Mouse (Mus musculus): Measurements from ENCODE around the gene Rbfox3.

Gene Rbfox3

GRCm38 (mm10) chr11:118760296-118760988, 151.0 kb downstream of the Rbfox3 start:
- no peak for DNase-seq (ENCODE audit: low spot score in 2 of 2)

GRCm38 (mm10) chr11:118759228-118759627, 152.2 kb downstream of the Rbfox3 start:
- DNase-seq (ENCODE audit: low spot score in 2 of 2), result no peak

- DNase-seq (ENCODE audit: low spot score in 2 of 2), result no peak
These were observed 153.0 kb downstream of the Rbfox3 start for GRCm38 (mm10) chr11:118758277-118758990.

GRCm38 (mm10) chr11:118757488-118757887, 153.9 kb downstream of the Rbfox3 start:
- no peak for DNase-seq (ENCODE audit: low spot score in 2 of 2)

DNA sequence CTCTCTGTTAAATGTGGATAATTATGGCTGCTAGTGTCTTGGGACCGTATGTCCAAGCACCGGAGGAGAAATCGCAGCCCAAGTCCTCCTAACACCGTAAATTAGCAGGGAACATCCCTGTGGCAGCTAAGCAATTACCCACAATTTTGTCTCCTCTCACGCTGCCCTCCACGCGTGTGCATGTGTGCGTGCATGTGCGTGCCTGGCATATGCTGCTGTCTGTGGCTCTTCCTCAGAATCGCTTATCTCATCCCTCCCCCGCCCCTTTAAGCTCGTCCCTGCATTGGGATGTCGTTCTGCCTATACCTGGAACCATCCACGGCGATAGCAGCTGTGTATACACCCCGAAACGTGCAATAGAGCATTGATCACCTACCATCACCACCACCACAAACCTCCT, 156.4 kb downstream of the Rbfox3 start:
- no peak for DNase-seq (ENCODE audit: low spot score in 2 of 2)

DNA sequence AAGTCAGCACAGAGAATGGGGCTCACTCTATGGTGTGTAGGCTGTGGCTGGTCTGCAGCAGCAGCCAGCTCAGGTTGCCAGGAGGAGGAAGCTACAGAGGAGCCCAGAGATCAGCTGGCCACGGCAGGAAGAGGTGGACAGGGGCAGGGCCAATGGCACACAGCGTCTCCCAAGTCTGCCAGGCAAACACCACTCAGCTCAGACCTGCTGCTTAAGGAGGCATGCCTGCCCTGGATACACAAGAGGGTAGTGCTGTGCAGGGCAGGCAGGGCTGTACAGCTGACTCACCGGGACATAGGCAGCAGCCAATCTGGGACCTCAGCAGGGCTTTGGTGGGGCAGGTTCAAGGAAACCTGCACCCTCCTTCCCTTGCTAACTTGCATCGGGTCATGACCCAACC, 156.9 kb downstream of the Rbfox3 start:
- DNase-seq (ENCODE audit: low spot score in 2 of 2), result no peak

- DNase-seq (ENCODE audit: low spot score in 2 of 2), result no peak
These were observed 159.3 kb downstream of the Rbfox3 start for GRCm38 (mm10) chr11:118751879-118752616.

GRCm38 (mm10) chr11:118750745-118751330, 160.6 kb downstream of the Rbfox3 start:
- no peak for DNase-seq (ENCODE audit: low spot score in 2 of 2)

GRCm38 (mm10) chr11:118749541-118749940, 161.9 kb downstream of the Rbfox3 start:
- no peak for DNase-seq (ENCODE audit: low spot score in 2 of 2)

DNA sequence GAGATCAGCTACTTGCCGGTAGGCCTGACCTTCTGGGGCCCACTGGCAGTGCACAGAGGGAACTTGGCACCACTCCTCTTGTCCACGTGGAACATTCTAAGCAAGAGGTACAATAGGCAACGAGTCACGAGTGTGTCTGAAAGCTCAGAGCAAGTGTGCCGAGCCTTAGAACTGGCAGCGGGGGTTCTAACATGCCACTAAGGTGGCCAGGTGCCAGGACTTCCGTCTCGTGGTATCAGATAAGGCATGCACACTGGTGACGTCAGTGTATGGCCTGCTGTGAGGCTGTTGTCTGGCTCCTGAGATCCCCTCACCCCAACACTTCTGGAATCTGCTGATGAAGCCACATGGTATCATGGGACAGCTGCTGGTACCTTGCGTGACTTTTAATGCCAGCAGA, 162.8 kb downstream of the Rbfox3 start:
- no peak for DNase-seq (ENCODE audit: low spot score in 2 of 2)

GRCm38 (mm10) chr11:118745279-118745678, 166.1 kb downstream of the Rbfox3 start:
- no peak for DNase-seq (ENCODE audit: low spot score in 2 of 2)

GRCm38 (mm10) chr11:118744782-118745181, 166.6 kb downstream of the Rbfox3 start:
- DNase-seq (ENCODE audit: low spot score in 2 of 2), result no peak

DNA sequence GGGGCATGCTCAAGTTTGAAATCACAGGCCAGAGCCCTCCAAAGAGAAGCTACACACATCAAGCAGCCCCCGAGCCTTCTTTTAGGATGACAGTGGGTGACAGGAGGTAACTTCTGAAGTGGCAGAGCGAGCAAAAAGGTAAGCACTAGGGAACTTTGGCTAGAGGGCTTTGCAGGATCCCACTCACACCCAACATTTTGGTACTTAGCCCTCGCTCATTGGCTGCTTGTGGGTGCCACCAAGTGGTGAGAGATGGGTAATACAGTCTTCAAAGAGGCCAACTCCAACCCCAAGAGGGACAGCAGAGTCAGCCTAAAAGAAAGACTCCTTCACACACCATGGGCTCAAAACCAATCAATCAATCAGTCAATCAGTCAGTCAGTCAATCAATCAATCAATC, 168.6 kb downstream of the Rbfox3 start:
- DNase-seq (ENCODE audit: low spot score in 2 of 2), result peak in 1 of 2 experiments; percentile 30

- DNase-seq (ENCODE audit: low spot score in 2 of 2), result no peak
These were observed 170.1 kb downstream of the Rbfox3 start for GRCm38 (mm10) chr11:118741262-118741661.

DNA sequence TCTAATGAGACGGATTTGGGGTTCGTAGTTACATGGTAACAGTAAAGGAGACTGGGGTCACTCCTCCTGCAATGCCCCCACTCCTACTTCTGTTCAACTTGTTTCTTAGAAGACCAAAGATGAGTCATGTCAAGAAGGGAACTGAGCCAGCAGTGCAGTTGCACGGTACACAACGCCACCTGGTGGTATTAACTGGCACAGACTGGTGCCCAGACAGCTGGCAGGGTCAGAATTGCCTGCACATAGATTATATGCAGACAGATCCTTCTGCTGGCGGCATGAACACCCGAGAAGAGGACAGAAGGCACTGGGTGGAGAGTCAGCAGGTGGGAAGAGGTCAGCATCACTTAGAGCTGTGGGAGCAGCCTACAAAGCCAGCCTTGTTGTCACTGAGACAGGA, 171.4 kb downstream of the Rbfox3 start:
- peak; percentile 10 to 54 for DNase-seq (ENCODE audit: low spot score in 2 of 2)

- DNase-seq (ENCODE audit: low spot score in 2 of 2), result peak; percentile 35 to 65
These were observed 172.3 kb downstream of the Rbfox3 start for GRCm38 (mm10) chr11:118738855-118739832.

DNA sequence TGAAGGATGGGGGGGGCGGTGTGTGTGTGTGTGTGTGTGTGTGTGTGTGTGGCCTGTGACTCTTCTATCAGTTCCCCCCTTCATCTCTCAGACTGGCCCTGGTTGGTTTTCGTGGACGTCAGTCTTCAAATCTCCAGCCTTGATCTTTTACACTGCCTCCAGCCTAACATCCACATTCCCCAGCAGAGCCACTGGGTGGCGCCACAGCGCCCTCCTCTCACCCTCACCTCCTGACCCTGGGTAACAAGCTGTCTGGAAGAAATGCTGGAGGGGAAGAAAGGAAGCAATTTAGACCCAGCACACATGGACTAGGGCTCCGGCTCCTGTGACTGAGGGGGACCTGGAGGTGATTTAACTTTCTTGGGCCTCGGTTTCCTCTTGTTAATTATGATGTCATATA, 173.1 kb downstream of the Rbfox3 start:
- DNase-seq (ENCODE audit: low spot score in 2 of 2), result no peak

DNA sequence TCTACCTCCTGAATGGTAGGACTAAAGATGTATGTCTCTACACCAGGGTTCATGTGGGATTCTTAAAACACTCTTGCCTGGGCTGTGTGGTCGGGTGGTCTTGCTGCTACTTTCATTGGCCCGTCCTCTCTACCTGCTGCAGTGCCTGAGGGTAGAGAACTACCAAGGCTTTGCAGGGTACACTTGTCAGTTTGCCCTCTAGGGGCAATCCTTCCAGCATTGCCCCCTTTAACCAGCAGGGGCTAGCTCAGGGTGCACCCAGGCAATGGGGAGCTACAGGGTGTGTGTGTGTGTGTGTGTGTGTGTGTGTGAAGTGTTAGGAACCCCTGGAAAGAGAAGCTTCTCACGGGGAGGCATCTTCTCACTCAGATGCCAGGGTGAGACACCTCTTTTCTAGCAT, 173.6 kb downstream of the Rbfox3 start:
- no peak for DNase-seq (ENCODE audit: low spot score in 2 of 2)

GRCm38 (mm10) chr11:118736993-118737392, 174.4 kb downstream of the Rbfox3 start:
- no peak for DNase-seq (ENCODE audit: low spot score in 2 of 2)

DNA sequence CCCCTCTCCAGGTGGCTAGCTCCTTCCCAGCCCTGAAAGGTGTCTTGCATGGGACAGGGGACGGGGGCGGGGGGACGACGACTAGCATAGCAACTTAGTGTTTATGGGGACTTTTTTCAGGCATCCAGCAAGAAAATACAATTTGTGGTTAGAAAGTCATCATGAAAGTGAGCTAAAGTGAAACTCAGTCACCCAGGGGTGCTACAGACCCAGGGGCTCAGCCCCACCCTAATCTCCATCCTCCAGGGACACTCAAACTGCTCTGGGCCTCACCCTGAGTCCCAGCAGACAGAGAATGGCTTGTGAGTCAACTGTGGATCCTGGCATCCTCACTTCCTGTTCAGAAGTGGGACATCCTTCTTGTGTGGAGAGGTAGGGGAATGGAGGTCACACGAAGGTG, 179.7 kb downstream of the Rbfox3 start:
- no peak for DNase-seq (ENCODE audit: low spot score in 2 of 2)

DNA sequence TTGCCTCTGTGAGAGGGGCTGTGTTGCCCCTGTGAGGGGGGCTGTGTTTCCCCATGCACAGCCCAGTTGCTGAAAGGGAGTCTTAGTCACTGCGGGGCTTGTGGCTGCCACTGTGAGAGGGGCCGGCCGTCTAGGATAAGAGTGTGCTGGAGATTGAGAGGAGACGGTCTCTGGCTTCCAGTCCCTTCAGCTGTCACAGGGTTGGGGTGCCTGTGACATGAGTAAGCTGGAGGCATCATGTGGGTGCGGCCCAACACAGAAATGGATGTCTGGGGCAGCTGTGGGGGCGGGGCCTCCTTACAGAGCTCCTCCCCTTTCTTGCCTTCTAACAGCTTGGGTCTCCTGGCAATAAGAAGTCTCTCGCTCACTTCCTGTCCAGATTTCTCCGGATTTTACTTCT, 182.0 kb downstream of the Rbfox3 start:
- DNase-seq (ENCODE audit: low spot score in 2 of 2), result peak in 1 of 2 experiments; percentile 30

Data from spleen, postnatal 10 days (tissue).